Mouse (Mus musculus): ENCODE results near the gene Kcna10.

- no peak for TF ChIP-seq CTCF (IDR thresholded peaks at IDR 0.05; ENCODE audit: borderline replicate concordance, extremely low read depth, insufficient read depth, insufficient read length)
- TF ChIP-seq POLR2A (IDR thresholded peaks at IDR 0.05; ENCODE audit: borderline replicate concordance, extremely low read depth, insufficient read depth, insufficient read length, poor library complexity, severe bottlenecking) = no peak
Measured at GRCm38 (mm10) chr3:107172556-107172955, 10.3 kb upstream of the Kcna10 start.

Data from brain, embryonic 14.5 days (tissue).